Mouse (Mus musculus) ES-Bruce4 (cell line): ENCODE results near the gene Gm9508.

Experiments
- CTCF ChIP-seq: IDR thresholded peaks from one replicate; pipeline ENCODE4 v1.8.1; 2011; ENCODE audit warnings: low read depth, low read length
- POLR2A ChIP-seq: IDR thresholded peaks from one replicate; pipeline ENCODE4 v1.8.1; 2011; ENCODE audit warnings: low read length; ENCODE audit not compliant: insufficient read depth

- TF ChIP-seq CTCF = peak; percentile 34
- no peak for TF ChIP-seq POLR2A
Observed at GRCm38 (mm10) chr10:77728280-77728679, 31.2 kb upstream of the Gm9508 start.
